Mouse (Mus musculus): ENCODE results near the gene Vnn3. TPM values are rescaled to one million over a fixed set of nuclear protein-coding genes. Genes with fewer than 3 reads are reported as not detected.

The Vnn3 gene
- under 1 TPM; 0.25 to 0.40 TPM for total RNA-seq (2021)

- no peak for DNase-seq
These were observed at the start of gene Vnn3 for GRCm38 (mm10) chr10:23851228-23851912. Vnn3 (plus strand) TSS chr10:23851462.

GRCm38 (mm10) chr10:23802911-23803310, 48.4 kb upstream of the Vnn3 start:
- DNase-seq: no peak

GRCm38 (mm10) chr10:23804665-23805064, 46.6 kb upstream of the Vnn3 start:
- no peak for DNase-seq

- DNase-seq: no peak
These were observed 45.1 kb upstream of the Vnn3 start for GRCm38 (mm10) chr10:23806201-23806600.

GRCm38 (mm10) chr10:23811635-23812437, 39.4 kb upstream of the Vnn3 start:
- peak; percentile 40 to 67 for DNase-seq

GRCm38 (mm10) chr10:23812438-23812759, 38.9 kb upstream of the Vnn3 start:
- no peak for DNase-seq

GRCm38 (mm10) chr10:23812852-23813766, 38.2 kb upstream of the Vnn3 start:
- no peak for DNase-seq

GRCm38 (mm10) chr10:23815168-23815567, 36.1 kb upstream of the Vnn3 start:
- peak; percentile 58 to 59 for DNase-seq

- no peak for DNase-seq
These were observed 35.0 kb upstream of the Vnn3 start for GRCm38 (mm10) chr10:23816241-23816640.

- no peak for DNase-seq
These were observed 24.7 kb upstream of the Vnn3 start for GRCm38 (mm10) chr10:23826516-23826915.

- DNase-seq: no peak
These were observed 15.0 kb upstream of the Vnn3 start for GRCm38 (mm10) chr10:23836003-23836964.

GRCm38 (mm10) chr10:23837115-23837514, 14.1 kb upstream of the Vnn3 start:
- DNase-seq: no peak

GRCm38 (mm10) chr10:23838910-23839309, 12.4 kb upstream of the Vnn3 start:
- no peak for DNase-seq

- no peak for DNase-seq
These were observed 11.9 kb upstream of the Vnn3 start for GRCm38 (mm10) chr10:23839368-23839767.

GRCm38 (mm10) chr10:23840496-23840895, 10.8 kb upstream of the Vnn3 start:
- DNase-seq: no peak

- no peak for DNase-seq
These were observed 834 bp downstream of the Vnn3 start for GRCm38 (mm10) chr10:23852096-23852495.

- DNase-seq: no peak
These were observed 13.4 kb downstream of the Vnn3 start for GRCm38 (mm10) chr10:23864362-23865312.

- DNase-seq: no peak
These were observed 29.4 kb downstream of the Vnn3 start for GRCm38 (mm10) chr10:23880695-23881094.

- no peak for DNase-seq
These were observed 33.6 kb downstream of the Vnn3 start for GRCm38 (mm10) chr10:23884910-23885309.

- no peak for DNase-seq
These were observed 34.8 kb downstream of the Vnn3 start for GRCm38 (mm10) chr10:23886060-23886459.

- no peak for DNase-seq
These were observed 41.7 kb downstream of the Vnn3 start for GRCm38 (mm10) chr10:23892987-23893386.

Data from layer of hippocampus, postnatal 36 days (tissue).